Mouse (Mus musculus) G1E-ER4 (cell line): ENCODE data around the gene Prex1. TPM values are rescaled to one million over a fixed set of nuclear protein-coding genes. Genes with fewer than 3 reads are reported as not detected.

ENCODE experiments used
- GATA1 ChIP-seq: IDR thresholded peaks from one replicate; pipeline ENCODE4 v1.8.0; 2012; ENCODE audit warnings: low read length, inconsistent platforms
- polyA plus RNA-seq: library from polyadenylated mRNA; stranded (reverse); fragments of >175 nt; gene quantifications from 2 replicates; pipeline ENCODE4 v1.2.3, GENCODE M21; 2012

The Prex1 gene
- polyA plus RNA-seq, 1 experiment, result 1.0 TPM

GRCm38 (mm10) chr2:166701248-166702112 is 12.2 kb downstream of the Prex1 start:
- TF ChIP-seq GATA1, result no peak

GRCm38 (mm10) chr2:166700732-166701131 is 12.9 kb downstream of the Prex1 start:
- no peak for TF ChIP-seq GATA1

- no peak for TF ChIP-seq GATA1
Measured at GRCm38 (mm10) chr2:166700116-166700515, 13.5 kb downstream of the Prex1 start.

GRCm38 (mm10) chr2:166699552-166699951 is 14.1 kb downstream of the Prex1 start:
- TF ChIP-seq GATA1, result no peak

- TF ChIP-seq GATA1, result no peak
Measured at GRCm38 (mm10) chr2:166694616-166695015, 19.0 kb downstream of the Prex1 start.

- no peak for TF ChIP-seq GATA1
Measured at GRCm38 (mm10) chr2:166693394-166693793, 20.2 kb downstream of the Prex1 start.

- TF ChIP-seq GATA1, result no peak
Measured at GRCm38 (mm10) chr2:166691602-166692509, 21.8 kb downstream of the Prex1 start.

- no peak for TF ChIP-seq GATA1
Measured at GRCm38 (mm10) chr2:166686917-166687316, 26.7 kb downstream of the Prex1 start.

- no peak for TF ChIP-seq GATA1
Measured at GRCm38 (mm10) chr2:166685824-166686223, 27.8 kb downstream of the Prex1 start.

- TF ChIP-seq GATA1, result no peak
Measured at GRCm38 (mm10) chr2:166683885-166684544, 29.6 kb downstream of the Prex1 start.

- TF ChIP-seq GATA1, result no peak
Measured at GRCm38 (mm10) chr2:166682866-166683265, 30.8 kb downstream of the Prex1 start.

- no peak for TF ChIP-seq GATA1
Measured at GRCm38 (mm10) chr2:166678959-166679759, 34.5 kb downstream of the Prex1 start.

- no peak for TF ChIP-seq GATA1
Measured at GRCm38 (mm10) chr2:166676933-166677332, 36.7 kb downstream of the Prex1 start.

- TF ChIP-seq GATA1, result no peak
Measured at GRCm38 (mm10) chr2:166676498-166676897, 37.1 kb downstream of the Prex1 start.
